Mouse (Mus musculus) lung, adult 2 months (tissue): ENCODE data around the gene Hnrnpdl.

Experiments
- CTCF ChIP-seq: fragments of 200-500 bp; IDR thresholded peaks from 2 replicates; pipeline ENCODE4 v1.5.1; 2011; ENCODE audit warnings: mild to moderate bottlenecking, low read length, control low read depth; ENCODE audit not compliant: insufficient read depth
- POLR2A ChIP-seq: fragments of 200-500 bp; IDR thresholded peaks from 2 replicates; pipeline ENCODE4 v1.6.1; 2011; ENCODE audit warnings: low read depth, mild to moderate bottlenecking, control low read depth, low read length, borderline replicate concordance; ENCODE audit errors: extremely low read depth

DNA sequence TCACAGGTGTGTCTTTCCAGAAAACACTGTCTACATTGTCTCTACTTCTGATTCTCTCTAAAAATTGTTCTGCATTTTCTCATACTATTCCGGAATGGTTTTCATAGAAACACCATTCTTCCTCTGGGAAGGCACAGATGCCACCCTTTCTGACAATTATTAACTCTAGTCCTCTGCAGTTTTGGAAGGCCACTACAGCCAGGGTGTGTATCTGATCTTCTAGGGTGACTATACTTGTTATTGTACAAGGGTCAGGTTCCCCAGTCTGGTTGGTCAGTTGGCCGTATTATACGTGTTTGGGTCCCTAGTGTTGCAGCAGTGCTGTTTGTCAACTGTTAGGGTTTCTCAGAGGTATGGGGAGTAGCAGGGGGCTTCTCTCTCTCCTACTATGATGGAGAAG lies 44.8 kb downstream of the Hnrnpdl start:
- TF ChIP-seq POLR2A (no peak), CTCF (no peak)
